Mouse (Mus musculus) kidney, postnatal 0 days (tissue): ENCODE results near the gene Cap1. TPM values are rescaled to one million over a fixed set of nuclear protein-coding genes. Genes with fewer than 3 reads are reported as not detected.

Experiments used
- ATAC-seq: fragments of 200-750 bp; cut with Nextera tagmentation; replicated peaks from 2 replicates; pipeline ENCODE4 v1.8.0; 2017; ENCODE audit warnings: low read depth, moderate number of reproducible peaks, moderate TSS enrichment, moderate library complexity; ENCODE audit not compliant: low FRiP score
- DNase-seq: peaks from one replicate; pipeline ENCODE4 v3.0.0-alpha.2; 2016; ENCODE audit warnings: low spot score
- H3K27ac ChIP-seq: fragments of 300-500 bp; sonication (generic); 2 replicates; pipeline ENCODE4 v1.5.1; 2014; ENCODE audit warnings: mild to moderate bottlenecking
- H3K27me3 ChIP-seq: fragments of 300-500 bp; sonication (generic); 2 replicates; pipeline ENCODE4 v1.6.1; 2014; ENCODE audit warnings: low read length, mixed read lengths; ENCODE audit not compliant: insufficient read depth
- H3K36me3 ChIP-seq: fragments of 300-500 bp; sonication (generic); 2 replicates; pipeline ENCODE4 v1.6.1; 2014; ENCODE audit warnings: low read length, mixed read lengths; ENCODE audit not compliant: insufficient read depth
- H3K4me1 ChIP-seq: fragments of 300-500 bp; sonication (generic); replicated peaks from 2 replicates; pipeline ENCODE4 v1.6.1; 2014; ENCODE audit warnings: antibody characterized with exemption, low read length, mixed read lengths; ENCODE audit not compliant: insufficient read depth
- H3K4me2 ChIP-seq: fragments of 300-500 bp; sonication (generic); 2 replicates; pipeline ENCODE4 v1.6.1; 2014; ENCODE audit warnings: mild to moderate bottlenecking, low read length, moderate library complexity, mixed read lengths
- H3K4me3 ChIP-seq: fragments of 300-500 bp; sonication (generic); replicated peaks from 2 replicates; pipeline ENCODE4 v1.5.1; 2014; ENCODE audit warnings: low read depth, low read length
- H3K9ac ChIP-seq: fragments of 300-500 bp; sonication (generic); 2 replicates; pipeline ENCODE4 v1.6.1; 2014; ENCODE audit warnings: low read depth, low read length
- H3K9me3 ChIP-seq: fragments of 300-500 bp; sonication (generic); replicated peaks from 2 replicates; pipeline ENCODE4 v1.6.1; 2016; ENCODE audit warnings: low read length, inconsistent platforms, mixed read lengths
- CTCF ChIP-seq: IDR thresholded peaks from 2 replicates; pipeline ENCODE4 v1.5.1; 2016; ENCODE audit warnings: antibody characterized with exemption, low read depth, mild to moderate bottlenecking, moderate library complexity
- WGBS: fragments of 180-500 bp; shearing (Covaris S2); extraction: QIAGEN DNeasy Blood & Tissue Kit; methylation state at CpG from one replicate; pipeline ENCODE4 v1.1.7; 2014; 5-methylcytosine and 5-hydroxymethylcytosine counted together
- polyA plus RNA-seq: library from polyadenylated mRNA; unstranded; fragments of >200 nt; fragmentation: Nextera tagmentation; extraction: Ambion mirVana; gene quantifications from 2 replicates; pipeline ENCODE4 v1.2.1, GENCODE M21; 2015

The Cap1 gene
- polyA plus RNA-seq, 1 experiment from 2014 or later, result 63.7 TPM

DNA sequence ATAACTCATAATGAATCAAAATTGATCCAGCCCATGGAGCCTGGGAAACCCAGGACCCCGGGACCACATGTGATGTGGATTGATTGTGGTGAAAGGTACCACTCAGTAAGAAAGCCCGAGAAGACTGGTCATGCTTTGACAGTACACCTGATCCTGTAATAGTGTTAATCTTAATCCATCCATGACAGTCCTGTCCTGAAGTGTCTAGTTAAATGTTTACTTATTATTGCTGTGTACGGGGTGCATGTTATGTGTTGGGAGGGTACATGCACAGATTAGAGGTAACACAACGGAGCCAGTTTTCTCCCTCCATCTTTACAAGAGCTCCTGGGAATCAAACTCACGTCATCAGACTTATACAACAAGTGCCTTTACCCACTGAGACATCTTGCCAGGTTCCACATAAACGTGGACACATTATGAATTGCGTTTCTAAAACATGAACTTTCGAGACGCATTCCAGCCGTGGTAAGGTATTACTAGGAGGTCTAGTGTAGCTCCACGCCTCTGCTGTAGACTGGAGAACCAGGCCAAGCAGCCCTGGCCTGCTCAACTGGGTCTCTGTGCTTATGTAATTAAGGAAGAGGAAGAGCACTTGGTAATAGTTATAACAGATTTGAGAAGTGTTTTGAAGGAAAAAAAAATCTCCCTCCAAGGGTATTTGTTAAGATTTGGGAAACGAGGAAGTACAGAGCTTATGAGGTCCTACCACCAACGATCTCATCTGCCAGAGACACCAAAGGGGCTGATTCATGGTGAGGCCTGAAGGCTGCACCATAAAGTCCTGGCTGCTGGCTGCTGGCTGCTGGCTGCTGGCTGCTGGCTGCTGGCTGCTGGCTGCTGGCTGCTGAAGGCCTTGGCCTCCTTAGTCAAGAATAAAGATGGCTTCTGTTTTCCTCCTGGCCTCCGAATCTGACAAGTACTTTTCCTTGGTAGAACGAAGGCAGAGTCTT lies 37.8 kb upstream of the Cap1 start:
- no peak overlapping the region for H3K4me3 ChIP-seq
- H3K4me1 ChIP-seq, result no peaks in the 10 kb centered on the region
- H3K9me3 ChIP-seq, result no peaks in the 10 kb centered on the region
- TF ChIP-seq CTCF, result no peak
- ATAC-seq, result peak; percentile 84
- no peaks in the 10 kb centered on the region for H3K27me3 ChIP-seq
- no peaks in the 10 kb centered on the region for H3K36me3 ChIP-seq
- H3K9ac ChIP-seq, result 0 out of 2 replicates have a peak overlapping the region, but pooled peaks have one; percentile 18
- H3K27ac ChIP-seq, result 0 out of 2 replicates have a peak overlapping the region, but pooled peaks have one; percentile 58
- peak; percentile 17 for DNase-seq
- 70% methylated on average over 15 of the region's 15 CpGs for WGBS
- H3K4me2 ChIP-seq, result no peak overlapping the region

DNA sequence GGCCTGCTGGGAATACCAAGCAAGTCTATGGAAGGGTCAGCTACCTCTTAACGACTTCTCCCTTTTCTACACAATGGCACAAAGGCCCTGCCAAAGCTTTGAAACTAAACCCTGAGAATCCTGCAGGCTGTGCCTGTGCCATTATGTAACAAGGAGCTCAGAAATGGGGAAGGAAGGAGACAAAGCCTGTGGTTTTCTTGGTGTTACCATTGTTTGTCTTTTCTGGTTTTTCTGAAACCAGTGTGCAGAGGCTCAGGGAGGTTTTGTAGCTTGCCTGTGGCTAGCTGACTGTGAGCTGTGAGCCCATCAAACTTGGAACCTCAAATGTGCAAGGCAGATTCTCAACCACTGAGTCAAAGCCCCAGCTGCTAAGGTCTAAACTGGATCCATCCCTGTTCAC lies 37.0 kb upstream of the Cap1 start:
- no peaks in the 10 kb centered on the region for H3K36me3 ChIP-seq
- H3K4me1 ChIP-seq, result no peaks in the 10 kb centered on the region
- H3K27me3 ChIP-seq, result no peaks in the 10 kb centered on the region
- DNase-seq (no peak), ATAC-seq (no peak)
- TF ChIP-seq CTCF, result no peak
- WGBS, result 14% methylated on average over 1 of the region's 1 CpGs
- no peaks in the 10 kb centered on the region for H3K9me3 ChIP-seq
- H3K4me3 ChIP-seq, result no peak overlapping the region
- no peak overlapping the region for H3K4me2 ChIP-seq
- no peak overlapping the region for H3K9ac ChIP-seq
- peak overlapping the region; percentile 42 for H3K27ac ChIP-seq

DNA sequence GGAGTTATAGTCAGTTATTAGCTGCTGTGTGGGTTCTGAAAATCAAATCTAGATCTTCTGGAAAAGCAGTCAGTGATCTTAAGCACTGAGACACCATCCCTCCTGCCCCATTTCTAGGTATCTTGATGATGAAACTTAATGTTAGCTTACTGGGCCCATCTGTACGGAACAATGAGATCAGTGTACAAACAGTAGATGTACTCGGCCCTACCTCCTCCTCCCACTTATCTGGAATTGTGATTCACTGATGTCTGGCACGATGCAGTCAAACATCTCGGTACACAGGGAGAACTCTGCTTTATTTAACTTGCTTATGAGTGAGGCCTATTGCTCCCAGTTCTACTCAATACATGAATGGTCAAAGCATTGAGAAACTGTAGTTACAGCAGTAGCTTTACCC lies 30.1 kb upstream of the Cap1 start:
- ATAC-seq, result no peak
- WGBS, result 83% methylated on average over 4 of the region's 4 CpGs

DNA sequence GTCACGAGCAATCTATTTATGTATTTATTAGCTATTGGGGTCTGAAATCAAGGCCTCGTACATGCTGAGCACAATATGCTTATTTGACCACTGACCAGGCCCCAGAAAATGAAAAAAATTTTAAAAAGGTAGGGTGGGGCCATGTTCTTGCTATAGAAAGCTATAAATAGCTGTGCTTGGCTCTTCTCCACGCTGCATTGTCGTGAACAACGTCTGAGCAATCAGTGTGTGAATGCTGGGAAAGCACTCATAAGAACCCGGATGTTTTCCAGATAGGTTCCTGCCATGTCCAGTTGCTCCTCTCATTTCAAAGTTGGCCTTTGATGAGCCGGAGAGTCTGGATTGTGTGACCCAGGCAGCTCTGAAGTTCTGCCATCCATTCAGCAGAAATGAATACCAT lies 28.3 kb upstream of the Cap1 start:
- WGBS, result 71% methylated on average over 7 of the region's 7 CpGs
- no peak for TF ChIP-seq CTCF
- ATAC-seq (no peak), DNase-seq (no peak)
- H3K27me3 ChIP-seq, result no peaks in the 10 kb centered on the region
- H3K4me1 ChIP-seq, result no peaks in the 10 kb centered on the region
- H3K9ac ChIP-seq, result no peak overlapping the region
- no peak overlapping the region for H3K27ac ChIP-seq
- no peak overlapping the region for H3K4me2 ChIP-seq
- no peaks in the 10 kb centered on the region for H3K9me3 ChIP-seq
- H3K36me3 ChIP-seq, result no peaks in the 10 kb centered on the region
- no peak overlapping the region for H3K4me3 ChIP-seq

More for the DNA sequence above, 30.1 kb upstream of the Cap1 start:
- no peak for DNase-seq
- H3K4me3 ChIP-seq, result no peak overlapping the region
- no peaks in the 10 kb centered on the region for H3K27me3 ChIP-seq
- TF ChIP-seq CTCF, result no peak
- H3K9ac ChIP-seq, result no peak overlapping the region
- H3K9me3 ChIP-seq, result no peaks in the 10 kb centered on the region
- H3K27ac ChIP-seq, result no peak overlapping the region
- H3K4me2 ChIP-seq, result no peak overlapping the region
- no peaks in the 10 kb centered on the region for H3K4me1 ChIP-seq
- no peaks in the 10 kb centered on the region for H3K36me3 ChIP-seq

DNA sequence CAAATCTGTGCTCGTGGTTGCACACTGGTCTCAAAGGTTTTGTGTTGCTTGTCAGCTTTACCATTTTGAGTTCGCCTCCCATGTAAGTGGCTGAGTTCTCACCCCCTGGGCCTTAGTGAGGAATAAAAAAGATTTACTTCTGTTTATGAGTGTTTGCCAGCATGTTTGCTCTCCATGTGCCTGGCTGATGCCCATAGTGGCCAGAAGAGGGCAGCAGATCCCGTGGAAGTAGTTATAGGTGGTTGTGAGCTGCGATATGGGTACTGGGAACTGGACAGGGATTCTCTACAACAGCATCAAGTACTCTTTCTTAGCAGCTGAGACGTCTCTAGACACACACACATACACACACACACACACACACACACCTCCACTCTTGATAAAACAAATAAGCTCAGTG lies 26.8 kb upstream of the Cap1 start:
- WGBS, result 71% methylated on average over 5 of the region's 5 CpGs
- H3K27me3 ChIP-seq, result no peaks in the 10 kb centered on the region

DNA sequence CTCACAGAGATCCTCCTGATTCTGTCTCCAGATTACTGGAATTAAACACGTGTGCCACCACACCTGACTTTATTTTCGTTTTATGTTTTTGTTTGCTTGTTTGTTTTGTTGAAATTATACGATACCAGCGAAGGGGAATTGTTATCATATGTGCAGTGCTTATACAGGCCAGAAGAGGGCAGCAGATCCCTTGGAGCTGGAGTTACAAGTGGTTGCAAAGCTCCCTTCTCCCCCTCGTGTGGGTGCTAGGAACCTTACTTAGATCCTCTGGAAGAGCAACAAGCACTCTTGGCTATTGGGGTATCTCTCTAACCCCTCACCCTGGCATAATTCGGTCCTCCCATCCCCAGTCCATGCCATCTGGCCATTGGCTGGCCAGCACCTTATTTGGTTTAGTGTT lies 24.7 kb upstream of the Cap1 start:
- Histone ChIP-seq H3K27ac (no peak overlapping the region), H3K4me2 (no peak overlapping the region), H3K36me3 (no peaks in the 10 kb centered on the region), H3K27me3 (no peaks in the 10 kb centered on the region), H3K9me3 (no peaks in the 10 kb centered on the region), H3K9ac (no peak overlapping the region), H3K4me1 (no peaks in the 10 kb centered on the region), H3K4me3 (no peak overlapping the region)
- TF ChIP-seq CTCF, result peak; percentile 74
- ATAC-seq (no peak), DNase-seq (no peak)
- 52% methylated on average over 6 of the region's 6 CpGs for WGBS

More for the DNA sequence above, 26.8 kb upstream of the Cap1 start:
- TF ChIP-seq CTCF, result peak; percentile 58
- no peak overlapping the region for H3K4me2 ChIP-seq
- H3K9me3 ChIP-seq, result no peaks in the 10 kb centered on the region
- no peak overlapping the region for H3K4me3 ChIP-seq
- DNase-seq (no peak), ATAC-seq (no peak)
- no peaks in the 10 kb centered on the region for H3K36me3 ChIP-seq
- H3K4me1 ChIP-seq, result no peaks in the 10 kb centered on the region
- no peak overlapping the region for H3K27ac ChIP-seq
- no peak overlapping the region for H3K9ac ChIP-seq
